Mouse (Mus musculus): Measurements from ENCODE around the gene Magi2. TPM values are rescaled to one million over a fixed set of nuclear protein-coding genes. Genes with fewer than 3 reads are reported as not detected.

Gene Magi2
- polyA plus RNA-seq, 1 experiment from 2014 or later: 3.8 TPM

GRCm38 (mm10) chr5:19472851-19473439 lies 246.1 kb downstream of the Magi2 start:
- no peak overlapping the region for H3K4me3 ChIP-seq (ENCODE audit: low read depth, low read length)
- no peak overlapping the region for H3K27ac ChIP-seq (replicated peaks; ENCODE audit: low read depth, low read length)
- DNase-seq (ENCODE audit: low spot score) (no peak), ATAC-seq (ENCODE audit: low read depth) (no peak)
- H3K36me3 ChIP-seq (ENCODE audit: control insufficient read depth, insufficient read depth, low read length): no peaks in the 10 kb centered on the region
- no peaks in the 10 kb centered on the region for H3K27me3 ChIP-seq (replicated peaks; ENCODE audit: control insufficient read depth, insufficient read depth, low read length)
- no peaks in the 10 kb centered on the region for H3K4me1 ChIP-seq (ENCODE audit: control insufficient read depth, insufficient read depth, low read length)
- 82% methylated on average over 4 of the region's 4 CpGs for WGBS
- H3K9ac ChIP-seq (ENCODE audit: low read depth, low read length): no peak overlapping the region
- H3K9me3 ChIP-seq (ENCODE audit: control insufficient read depth, low read length): no peaks in the 10 kb centered on the region
- H3K4me2 ChIP-seq (ENCODE audit: low read depth, low read length): no peak overlapping the region

GRCm38 (mm10) chr5:19482981-19483380 lies 256.1 kb downstream of the Magi2 start:
- ATAC-seq (ENCODE audit: low read depth) (no peak), DNase-seq (ENCODE audit: low spot score) (no peak)
- Histone ChIP-seq H3K4me2 (ENCODE audit: low read depth, low read length) (no peak overlapping the region), H3K9me3 (ENCODE audit: control insufficient read depth, low read length) (no peaks in the 10 kb centered on the region), H3K4me1 (ENCODE audit: control insufficient read depth, insufficient read depth, low read length) (no peaks in the 10 kb centered on the region), H3K36me3 (ENCODE audit: control insufficient read depth, insufficient read depth, low read length) (no peaks in the 10 kb centered on the region), H3K9ac (ENCODE audit: low read depth, low read length) (no peak overlapping the region), H3K27ac (replicated peaks; ENCODE audit: low read depth, low read length) (no peak overlapping the region), H3K27me3 (replicated peaks; ENCODE audit: control insufficient read depth, insufficient read depth, low read length) (no peaks in the 10 kb centered on the region), H3K4me3 (ENCODE audit: low read depth, low read length) (no peak overlapping the region)
- WGBS: 89% methylated on average over 3 of the region's 3 CpGs

GRCm38 (mm10) chr5:19487947-19488346 lies 261.1 kb downstream of the Magi2 start:
- Histone ChIP-seq H3K4me3 (ENCODE audit: low read depth, low read length) (no peak overlapping the region), H3K9ac (ENCODE audit: low read depth, low read length) (no peak overlapping the region), H3K4me1 (ENCODE audit: control insufficient read depth, insufficient read depth, low read length) (no peaks in the 10 kb centered on the region), H3K36me3 (ENCODE audit: control insufficient read depth, insufficient read depth, low read length) (no peaks in the 10 kb centered on the region), H3K9me3 (ENCODE audit: control insufficient read depth, low read length) (no peaks in the 10 kb centered on the region), H3K4me2 (ENCODE audit: low read depth, low read length) (no peak overlapping the region), H3K27me3 (replicated peaks; ENCODE audit: control insufficient read depth, insufficient read depth, low read length) (no peaks in the 10 kb centered on the region), H3K27ac (replicated peaks; ENCODE audit: low read depth, low read length) (no peak overlapping the region)
- no peak for DNase-seq (ENCODE audit: low spot score)
- ATAC-seq (ENCODE audit: low read depth): no peak
- WGBS: 19% methylated on average over 7 of the region's 7 CpGs

- DNase-seq (ENCODE audit: low spot score) (peak; percentile 54), ATAC-seq (ENCODE audit: low read depth) (no peak)
- Histone ChIP-seq H3K4me1 (ENCODE audit: control insufficient read depth, insufficient read depth, low read length) (no peaks in the 10 kb centered on the region), H3K27ac (replicated peaks; ENCODE audit: low read depth, low read length) (no peak overlapping the region), H3K9ac (ENCODE audit: low read depth, low read length) (no peak overlapping the region), H3K4me3 (ENCODE audit: low read depth, low read length) (no peak overlapping the region), H3K27me3 (replicated peaks; ENCODE audit: control insufficient read depth, insufficient read depth, low read length) (no peaks in the 10 kb centered on the region), H3K36me3 (ENCODE audit: control insufficient read depth, insufficient read depth, low read length) (no peaks in the 10 kb centered on the region), H3K4me2 (ENCODE audit: low read depth, low read length) (no peak overlapping the region), H3K9me3 (ENCODE audit: control insufficient read depth, low read length) (no peaks in the 10 kb centered on the region)
- WGBS: 51% methylated on average over 3 of the region's 3 CpGs
These were observed 274.2 kb downstream of the Magi2 start for GRCm38 (mm10) chr5:19501005-19501404.

GRCm38 (mm10) chr5:19522168-19522567 lies 295.3 kb downstream of the Magi2 start:
- ATAC-seq (ENCODE audit: low read depth) (0 out of 2 replicates have a peak, but pooled peaks have one; percentile 53), DNase-seq (ENCODE audit: low spot score) (peak; percentile 66)
- Histone ChIP-seq H3K4me3 (ENCODE audit: low read depth, low read length) (no peak overlapping the region), H3K27me3 (replicated peaks; ENCODE audit: control insufficient read depth, insufficient read depth, low read length) (no peaks in the 10 kb centered on the region), H3K36me3 (ENCODE audit: control insufficient read depth, insufficient read depth, low read length) (no peaks in the 10 kb centered on the region), H3K9ac (ENCODE audit: low read depth, low read length) (no peak overlapping the region), H3K4me2 (ENCODE audit: low read depth, low read length) (no peak overlapping the region), H3K27ac (replicated peaks; ENCODE audit: low read depth, low read length) (no peak overlapping the region), H3K4me1 (ENCODE audit: control insufficient read depth, insufficient read depth, low read length) (no peaks in the 10 kb centered on the region), H3K9me3 (ENCODE audit: control insufficient read depth, low read length) (no peaks in the 10 kb centered on the region)

- no peak for ATAC-seq (ENCODE audit: low read depth)
- H3K9ac ChIP-seq (ENCODE audit: low read depth, low read length): no peak overlapping the region
- H3K27ac ChIP-seq (replicated peaks; ENCODE audit: low read depth, low read length): no peak overlapping the region
- 25% methylated on average over 2 of the region's 2 CpGs for WGBS
- no peak overlapping the region for H3K4me3 ChIP-seq (ENCODE audit: low read depth, low read length)
- H3K4me1 ChIP-seq (ENCODE audit: control insufficient read depth, insufficient read depth, low read length): peaks cover 6% of the 10 kb centered on the region; the same call in 1 of the 2 replicates
- no peak for DNase-seq (ENCODE audit: low spot score)
- H3K27me3 ChIP-seq (replicated peaks; ENCODE audit: control insufficient read depth, insufficient read depth, low read length): no peaks in the 10 kb centered on the region
- H3K9me3 ChIP-seq (ENCODE audit: control insufficient read depth, low read length): no peaks in the 10 kb centered on the region
- no peaks in the 10 kb centered on the region for H3K36me3 ChIP-seq (ENCODE audit: control insufficient read depth, insufficient read depth, low read length)
- no peak overlapping the region for H3K4me2 ChIP-seq (ENCODE audit: low read depth, low read length)
These were observed 312.5 kb downstream of the Magi2 start for GRCm38 (mm10) chr5:19539348-19539747.

- H3K9ac ChIP-seq (ENCODE audit: low read depth, low read length): no peak overlapping the region
- no peaks in the 10 kb centered on the region for H3K9me3 ChIP-seq (ENCODE audit: control insufficient read depth, low read length)
- no peaks in the 10 kb centered on the region for H3K27me3 ChIP-seq (replicated peaks; ENCODE audit: control insufficient read depth, insufficient read depth, low read length)
- peaks cover 6% of the 10 kb centered on the region; the same call in 1 of the 2 replicates for H3K4me1 ChIP-seq (ENCODE audit: control insufficient read depth, insufficient read depth, low read length)
- 78% methylated on average over 4 of the region's 4 CpGs for WGBS
- no peak overlapping the region for H3K4me3 ChIP-seq (ENCODE audit: low read depth, low read length)
- H3K36me3 ChIP-seq (ENCODE audit: control insufficient read depth, insufficient read depth, low read length): no peaks in the 10 kb centered on the region
- H3K4me2 ChIP-seq (ENCODE audit: low read depth, low read length): no peak overlapping the region
- H3K27ac ChIP-seq (replicated peaks; ENCODE audit: low read depth, low read length): no peak overlapping the region
- DNase-seq (ENCODE audit: low spot score): no peak
- no peak for ATAC-seq (ENCODE audit: low read depth)
These were observed 319.6 kb downstream of the Magi2 start for GRCm38 (mm10) chr5:19546424-19546823.

- ATAC-seq (ENCODE audit: low read depth): no peak
- Histone ChIP-seq H3K9me3 (ENCODE audit: control insufficient read depth, low read length) (no peaks in the 10 kb centered on the region), H3K27ac (replicated peaks; ENCODE audit: low read depth, low read length) (no peak overlapping the region), H3K4me3 (ENCODE audit: low read depth, low read length) (no peak overlapping the region), H3K9ac (ENCODE audit: low read depth, low read length) (no peak overlapping the region), H3K4me1 (ENCODE audit: control insufficient read depth, insufficient read depth, low read length) (peaks cover 6% of the 10 kb centered on the region; the same call in 1 of the 2 replicates), H3K27me3 (replicated peaks; ENCODE audit: control insufficient read depth, insufficient read depth, low read length) (no peaks in the 10 kb centered on the region), H3K4me2 (ENCODE audit: low read depth, low read length) (no peak overlapping the region), H3K36me3 (ENCODE audit: control insufficient read depth, insufficient read depth, low read length) (no peaks in the 10 kb centered on the region)
- 46% methylated on average over 2 of the region's 2 CpGs for WGBS
- peak; percentile 2 for DNase-seq (ENCODE audit: low spot score)
These were observed 320.1 kb downstream of the Magi2 start for GRCm38 (mm10) chr5:19546900-19547299.

- H3K27ac ChIP-seq (replicated peaks; ENCODE audit: low read depth, low read length): no peak overlapping the region
- 50% methylated on average over 3 of the region's 3 CpGs for WGBS
- no peak overlapping the region for H3K4me2 ChIP-seq (ENCODE audit: low read depth, low read length)
- ATAC-seq (ENCODE audit: low read depth): no peak
- H3K9me3 ChIP-seq (ENCODE audit: control insufficient read depth, low read length): no peaks in the 10 kb centered on the region
- no peak for DNase-seq (ENCODE audit: low spot score)
- H3K36me3 ChIP-seq (ENCODE audit: control insufficient read depth, insufficient read depth, low read length): no peaks in the 10 kb centered on the region
- H3K4me1 ChIP-seq (ENCODE audit: control insufficient read depth, insufficient read depth, low read length): no peaks in the 10 kb centered on the region
- H3K27me3 ChIP-seq (replicated peaks; ENCODE audit: control insufficient read depth, insufficient read depth, low read length): no peaks in the 10 kb centered on the region
- no peak overlapping the region for H3K9ac ChIP-seq (ENCODE audit: low read depth, low read length)
- H3K4me3 ChIP-seq (ENCODE audit: low read depth, low read length): no peak overlapping the region
These were observed 326.7 kb downstream of the Magi2 start for GRCm38 (mm10) chr5:19553510-19553909.

Measured in embryonic facial prominence, embryonic 14.5 days (tissue).